10 mouse cellular contexts compared by ENCODE assay signal in the genomic region with DNA sequence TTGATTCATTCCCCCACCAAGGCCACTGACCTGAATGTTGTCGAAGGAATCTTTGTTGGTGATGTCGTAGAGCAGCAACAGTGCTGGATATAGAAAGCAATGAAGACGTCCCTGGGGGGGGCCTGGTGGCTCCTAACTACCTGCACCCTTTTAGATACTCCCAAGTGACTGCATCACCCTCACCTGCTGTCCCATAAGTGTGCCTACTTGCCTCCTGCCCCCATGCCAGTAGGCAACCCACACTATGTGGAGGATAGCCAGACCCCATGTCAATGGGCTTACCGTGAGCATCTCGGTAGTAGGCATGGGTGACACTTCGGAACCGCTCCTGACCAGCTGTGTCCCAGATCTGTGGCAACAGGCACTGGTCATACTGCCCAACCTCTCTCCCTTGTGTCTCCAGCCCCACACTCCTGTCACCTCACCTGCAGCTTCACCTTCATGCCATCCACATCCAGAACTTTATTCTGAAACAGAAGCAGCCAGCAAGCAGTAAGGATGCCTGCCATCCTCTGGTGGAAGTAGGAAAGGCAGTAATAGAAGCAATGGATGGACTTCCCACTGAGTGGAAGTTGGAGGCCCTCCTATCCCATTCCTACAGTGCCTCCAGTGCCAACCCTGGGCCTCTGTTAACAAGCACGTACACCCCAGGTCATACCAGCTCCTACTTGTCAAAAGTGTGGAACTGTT. TPM values are rescaled to one million over a fixed set of nuclear protein-coding genes. Genes with fewer than 3 reads are reported as not detected.
A peak's percentile ranks its signal among the peaks of the same experiment; 100 is the strongest.
DNase-seq lines count a peak whose midpoint lies in the region; ATAC-seq and TF ChIP-seq lines count a peak whose summit lies in the region.
"Had no signal": no experiment of that assay in that cellular context is flagged by ENCODE, and none has a peak within 500 bp of the region (broad histone marks: within the 10 kb centered on the region; RNA-seq: fewer than 3 reads in every experiment).

No protein-coding gene starts in this region.

- H3K27me3 ChIP-seq in kidney, adult 2 months (replicated peaks; ENCODE audit: control insufficient read depth, insufficient read depth, low read length), result no peaks in the 10 kb centered on the region
- H3K27me3 ChIP-seq in hindbrain, embryonic 10.5 days (ENCODE audit: insufficient read depth, poor library complexity, severe bottlenecking), result no peaks in the 10 kb centered on the region
- H3K27me3 ChIP-seq in midbrain, embryonic 12.5 days, result no peaks in the 10 kb centered on the region

- TF ChIP-seq POLR2A in kidney, adult 2 months (IDR thresholded peaks at IDR 0.05; ENCODE audit: low read depth, low read length), result no peak

- no peak overlapping the region for H3K27ac ChIP-seq in kidney, adult 2 months (ENCODE audit: insufficient read depth, low read depth, low read length)
- H3K27ac ChIP-seq in hindbrain, embryonic 10.5 days, result peak overlapping the region; percentile 90
- peak overlapping the region; percentile 16 for H3K27ac ChIP-seq in midbrain, embryonic 12.5 days (replicated peaks)

- no peaks in the 10 kb centered on the region for H3K36me3 ChIP-seq in kidney, adult 2 months (ENCODE audit: control insufficient read depth, insufficient read depth, low read length)
- peaks cover 28% of the 10 kb centered on the region for H3K36me3 ChIP-seq in hindbrain, embryonic 10.5 days
- peaks cover 6% of the 10 kb centered on the region for H3K36me3 ChIP-seq in midbrain, embryonic 12.5 days

- H3K4me1 ChIP-seq in kidney, adult 2 months (ENCODE audit: control insufficient read depth, insufficient read depth, low read length), result peaks cover 12% of the 10 kb centered on the region
- H3K4me1 ChIP-seq in hindbrain, embryonic 10.5 days (replicated peaks), result peaks cover 68% of the 10 kb centered on the region
- peaks cover 65% of the 10 kb centered on the region for H3K4me1 ChIP-seq in midbrain, embryonic 12.5 days

- H3K9ac ChIP-seq in midbrain, embryonic 12.5 days (replicated peaks), result peak overlapping the region; percentile 73

- H3K9me3 ChIP-seq in hindbrain, embryonic 10.5 days, result no peaks in the 10 kb centered on the region
- H3K9me3 ChIP-seq in midbrain, embryonic 12.5 days, result no peaks in the 10 kb centered on the region

- 0 out of 2 replicates have a peak, but pooled peaks have one; percentile 15 for TF ChIP-seq CTCF in kidney, adult 2 months (conservative IDR thresholded peaks at IDR 0.05; ENCODE audit: insufficient read depth, insufficient read length, low read depth, low read length)

- H3K4me2 ChIP-seq in midbrain, embryonic 12.5 days (replicated peaks), result peak overlapping the region; percentile 80

- WGBS in kidney, adult 2 months, result 71% methylated on average over 8 of the region's 8 CpGs
- 33% methylated on average over 8 of the region's 8 CpGs for WGBS in hindbrain, embryonic 10.5 days
- 35% methylated on average over 8 of the region's 8 CpGs for WGBS in midbrain, embryonic 12.5 days

- no peak for ATAC-seq in midbrain, embryonic 12.5 days (ENCODE audit: low FRiP score, low read depth)

- DNase-seq in kidney, adult 2 months, result no peak
- DNase-seq in kidney, postnatal 25 days, result no peak
- DNase-seq in NIH3T3 (ENCODE audit: low read depth), result peak; percentile 61
- no peak for DNase-seq in hindbrain, embryonic 10.5 days (ENCODE audit: low spot score)
- DNase-seq in cerebellum, adult 11-12 months, result no peak
- no peak for DNase-seq in gastrocnemius, postnatal 25 days
- no peak for DNase-seq in layer of hippocampus, postnatal 14 days (ENCODE audit: low spot score in 2 of 2)
- DNase-seq: gastrocnemius, postnatal 14 days had no signal

- no peak overlapping the region for H3K4me3 ChIP-seq in kidney, adult 2 months (ENCODE audit: insufficient read depth, low read depth, low read length)
- peak overlapping the region; percentile 84 for H3K4me3 ChIP-seq in hindbrain, embryonic 10.5 days
- peak overlapping the region; percentile 88; the same call in 1 of the 2 replicates for H3K4me3 ChIP-seq in midbrain, embryonic 12.5 days

RNA-seq across cellular contexts. Expression of gene Traf7, which starts 2.8 kb away (rescaled TPM):
- 108 and 124 TPM in 2 replicates for polyA plus RNA-seq in kidney, adult 2 months (2012; rRNA removed)
- 93.6 and 96.4 TPM in 2 replicates for polyA plus RNA-seq in hindbrain, embryonic 10.5 days (2016; fragmentation: Nextera tagmentation; extraction: Ambion mirVana)
- polyA plus RNA-seq in midbrain, embryonic 12.5 days (2016; fragmentation: Nextera tagmentation; extraction: Ambion mirVana), result 92.4 and 94.9 TPM in 2 replicates
- 10 to 100 TPM; 33.2 to 36.7 TPM for total RNA-seq in gastrocnemius, postnatal 25 days (2021)
- 10 to 100 TPM; 93.6 to 96.0 TPM for total RNA-seq in layer of hippocampus, postnatal 14 days (2021)

RNA-seq across cellular contexts. Expression of gene Rab26, which starts 3.5 kb away (rescaled TPM):
- 0.56 and 0.58 TPM in 2 replicates for polyA plus RNA-seq in kidney, adult 2 months (2012; rRNA removed)
- 1.8 and 3.0 TPM in 2 replicates for polyA plus RNA-seq in hindbrain, embryonic 10.5 days (2016; fragmentation: Nextera tagmentation; extraction: Ambion mirVana)
- polyA plus RNA-seq in midbrain, embryonic 12.5 days (2016; fragmentation: Nextera tagmentation; extraction: Ambion mirVana), result 1.9 and 2.2 TPM in 2 replicates
- total RNA-seq in gastrocnemius, postnatal 25 days (2021), result under 1 TPM in 1 of 2 experiments, not detected in 1; 0.23 TPM
- total RNA-seq in layer of hippocampus, postnatal 14 days (2021), result 10 to 100 TPM; 60.1 to 69.3 TPM
- total RNA-seq: neutrophil, adult 5-6 weeks had no signal

RNA-seq across cellular contexts. Expression of gene Pkd1, which starts 19.1 kb away (rescaled TPM):
- 34.6 and 42.9 TPM in 2 replicates for polyA plus RNA-seq in kidney, adult 2 months (2012; rRNA removed)
- 11.9 and 21.7 TPM in 2 replicates for polyA plus RNA-seq in hindbrain, embryonic 10.5 days (2016; fragmentation: Nextera tagmentation; extraction: Ambion mirVana)
- 25.1 and 27.1 TPM in 2 replicates for polyA plus RNA-seq in midbrain, embryonic 12.5 days (2016; fragmentation: Nextera tagmentation; extraction: Ambion mirVana)
- 10 to 100 TPM; 20.2 to 21.1 TPM for total RNA-seq in gastrocnemius, postnatal 25 days (2021)
- 10 to 100 TPM; 71.1 to 85.9 TPM for total RNA-seq in layer of hippocampus, postnatal 14 days (2021)

RNA-seq across cellular contexts. Expression of gene Caskin1, which starts 42.1 kb away (rescaled TPM):
- polyA plus RNA-seq in kidney, adult 2 months (2012; rRNA removed), result 0.52 and 0.80 TPM in 2 replicates
- 6.8 and 10.2 TPM in 2 replicates for polyA plus RNA-seq in hindbrain, embryonic 10.5 days (2016; fragmentation: Nextera tagmentation; extraction: Ambion mirVana)
- polyA plus RNA-seq in midbrain, embryonic 12.5 days (2016; fragmentation: Nextera tagmentation; extraction: Ambion mirVana), result 20.2 and 23.0 TPM in 2 replicates
- under 1 TPM; 0.10 to 0.11 TPM for total RNA-seq in gastrocnemius, postnatal 25 days (2021)
- total RNA-seq in layer of hippocampus, postnatal 14 days (2021), result 100 to 1,000 TPM; 155 to 161 TPM
- total RNA-seq: neutrophil, adult 5-6 weeks had no signal

RNA-seq across cellular contexts. Expression of gene Mlst8, which starts 51.6 kb away (rescaled TPM):
- 26.1 and 32.1 TPM in 2 replicates for polyA plus RNA-seq in kidney, adult 2 months (2012; rRNA removed)
- 35.1 and 36.0 TPM in 2 replicates for polyA plus RNA-seq in hindbrain, embryonic 10.5 days (2016; fragmentation: Nextera tagmentation; extraction: Ambion mirVana)
- polyA plus RNA-seq in midbrain, embryonic 12.5 days (2016; fragmentation: Nextera tagmentation; extraction: Ambion mirVana), result 37.0 TPM in 2 replicates
- total RNA-seq in gastrocnemius, postnatal 25 days (2021), result 10 to 100 TPM; 10.5 to 11.7 TPM
- 10 to 100 TPM; 30.7 to 32.1 TPM for total RNA-seq in layer of hippocampus, postnatal 14 days (2021)
